Mouse (Mus musculus): ENCODE measurements around the gene Nol11. TPM values are rescaled to one million over a fixed set of nuclear protein-coding genes. Genes with fewer than 3 reads are reported as not detected.
"Not testable (repeated sequence)": the region's sequence is repeated elsewhere in the genome, so short reads cannot be mapped to it uniquely, and the experiment has no call there.

Gene Nol11
- polyA plus RNA-seq, 1 experiment from 2014 or later, result 46.1 TPM

DNA sequence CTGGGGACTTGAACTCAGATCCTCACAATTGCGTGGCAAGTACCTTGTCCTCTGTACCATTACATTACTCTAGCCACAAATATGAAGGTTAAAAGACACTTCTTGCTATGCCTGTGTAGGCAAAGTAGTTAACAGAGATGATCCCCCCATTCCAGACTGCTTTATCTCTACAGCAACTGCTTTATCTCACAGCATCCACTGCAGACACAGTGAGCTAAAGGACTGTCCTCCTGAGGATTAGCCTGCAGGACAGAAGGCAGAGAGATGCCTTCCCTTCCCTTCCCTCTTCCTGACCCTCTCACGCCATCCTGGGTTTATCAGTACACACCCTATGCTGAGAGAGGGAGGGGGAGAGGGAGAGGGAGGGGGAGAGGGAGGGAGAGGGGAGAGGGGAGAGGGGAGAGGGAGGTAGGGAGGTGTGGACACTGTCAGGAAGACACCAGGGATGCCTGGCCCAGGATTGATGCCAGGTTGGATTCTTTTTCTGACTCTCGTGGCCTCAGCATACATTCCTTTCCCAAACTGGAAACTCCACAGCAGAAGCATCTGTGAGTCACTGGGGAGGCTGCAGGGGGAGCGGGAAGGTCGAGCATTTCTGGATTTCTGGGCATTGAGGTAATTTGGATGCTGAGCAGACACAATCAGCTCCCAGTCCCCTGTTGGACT is 32.1 kb downstream of the Nol11 start:
- DNase-seq (ENCODE audit: low spot score), result no peak

DNA sequence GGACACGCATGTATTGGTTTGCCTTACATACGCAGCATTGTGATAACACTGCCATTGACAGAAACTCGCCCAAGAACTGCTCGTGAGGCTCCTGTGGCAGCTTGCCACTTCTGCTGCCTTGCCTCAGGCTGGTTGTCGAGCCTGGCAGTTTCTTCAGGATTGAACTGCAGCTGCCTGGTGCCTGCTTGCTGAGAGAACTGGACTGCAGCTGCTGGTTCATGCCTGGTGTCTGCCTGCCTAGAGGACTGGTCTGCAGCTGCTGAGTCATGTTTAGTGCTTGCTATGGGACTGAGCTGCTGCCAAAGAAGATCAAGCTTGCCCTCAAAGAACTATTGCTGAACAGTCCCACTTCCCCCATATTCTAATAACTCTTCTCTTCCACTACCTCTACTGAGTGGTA is 33.9 kb downstream of the Nol11 start:
- no peak for DNase-seq (ENCODE audit: low spot score)

- no peak for DNase-seq (ENCODE audit: low spot score)
These were observed 34.8 kb downstream of the Nol11 start for GRCm38 (mm10) chr11:107154431-107154830.

DNA sequence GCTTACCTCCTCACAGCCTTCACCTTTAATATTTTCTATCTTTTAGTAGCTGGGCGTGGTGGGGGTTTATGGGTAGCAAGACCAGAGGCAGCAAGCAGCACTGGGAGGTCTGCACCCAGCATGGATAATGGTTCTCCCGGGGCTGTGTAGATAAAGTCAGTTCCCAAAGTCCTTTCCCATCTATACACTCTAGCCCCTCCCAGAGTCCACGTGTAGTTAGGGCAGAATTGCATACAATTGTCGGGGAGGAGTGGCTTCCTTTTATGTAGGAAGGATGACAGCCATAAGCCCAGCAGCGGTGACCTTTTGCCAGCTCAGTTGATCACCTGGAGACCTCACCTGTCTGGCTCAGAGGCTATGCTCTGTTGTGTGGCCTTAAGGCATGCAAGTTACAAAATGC is 35.5 kb downstream of the Nol11 start:
- DNase-seq (ENCODE audit: low spot score), result no peak

- peak; percentile 61 for DNase-seq (ENCODE audit: low spot score)
These were observed 37.4 kb downstream of the Nol11 start for GRCm38 (mm10) chr11:107151809-107152208.

DNA sequence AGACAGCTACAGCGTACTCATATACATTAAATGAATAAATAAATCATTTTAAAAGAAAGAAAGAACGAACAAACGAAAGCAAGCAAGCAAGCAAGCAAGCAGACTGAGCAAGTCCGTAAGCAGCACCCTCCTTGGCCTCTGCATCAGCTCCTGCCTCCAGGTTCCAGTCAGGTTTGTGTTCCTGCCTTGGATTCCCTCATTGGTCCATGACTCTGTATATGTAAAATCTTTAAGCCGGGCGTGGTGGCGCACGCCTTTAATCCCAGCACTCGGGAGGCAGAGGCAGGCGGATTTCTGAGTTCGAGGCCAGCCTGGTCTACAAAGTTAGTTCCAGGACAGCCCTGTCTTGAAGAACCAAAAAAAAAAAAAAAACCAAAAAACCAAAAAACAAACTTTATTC is 45.2 kb downstream of the Nol11 start:
- DNase-seq (ENCODE audit: low spot score), result not testable (repeated sequence)

GRCm38 (mm10) chr11:107142382-107142781 is 46.8 kb downstream of the Nol11 start:
- DNase-seq (ENCODE audit: low spot score), result no peak

- peak; percentile 83 for DNase-seq (ENCODE audit: low spot score)
These were observed 48.4 kb downstream of the Nol11 start for GRCm38 (mm10) chr11:107140756-107141155.

GRCm38 (mm10) chr11:107138633-107139032 is 50.5 kb downstream of the Nol11 start:
- peak; percentile 49 for DNase-seq (ENCODE audit: low spot score)

DNA sequence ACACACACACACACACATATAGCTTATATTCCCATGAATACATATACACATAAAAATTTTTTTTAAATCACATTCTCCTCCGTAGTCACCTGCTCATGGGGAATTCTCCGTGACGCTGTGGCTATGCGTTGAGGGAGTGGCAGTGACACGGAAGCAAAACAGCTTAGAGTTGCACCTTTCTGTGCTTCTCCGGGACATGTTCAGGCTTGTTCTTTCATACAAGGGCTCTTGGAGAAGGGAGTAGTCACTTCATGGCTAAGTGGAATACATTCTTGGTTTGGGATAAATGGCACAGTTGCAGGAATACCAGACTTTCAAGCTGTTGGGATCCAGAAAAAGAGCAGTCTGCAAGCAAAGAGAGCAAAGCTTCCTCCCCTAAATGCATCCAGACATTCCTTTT is 51.6 kb downstream of the Nol11 start:
- DNase-seq (ENCODE audit: low spot score), result no peak

DNA sequence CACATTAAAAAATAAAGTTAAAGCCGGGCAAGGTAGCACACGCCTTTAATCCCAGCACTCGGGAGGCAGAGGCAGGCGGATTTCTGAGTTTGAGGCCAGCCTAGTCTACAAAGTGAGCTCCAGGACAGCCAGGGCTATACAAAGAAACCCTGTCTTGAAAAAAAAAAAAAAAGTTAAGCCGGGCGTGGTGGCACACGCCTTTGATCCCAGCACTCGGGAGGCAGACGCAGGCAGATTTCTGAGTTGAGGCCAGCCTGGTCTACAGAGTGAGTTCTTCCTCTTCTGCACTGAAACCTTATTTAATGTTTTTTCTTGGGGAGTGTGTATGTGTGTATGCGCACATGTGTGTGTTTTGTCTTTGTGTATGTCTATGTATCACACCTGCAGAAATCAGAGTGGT is 52.7 kb downstream of the Nol11 start:
- not testable (repeated sequence) for DNase-seq (ENCODE audit: low spot score)

DNA sequence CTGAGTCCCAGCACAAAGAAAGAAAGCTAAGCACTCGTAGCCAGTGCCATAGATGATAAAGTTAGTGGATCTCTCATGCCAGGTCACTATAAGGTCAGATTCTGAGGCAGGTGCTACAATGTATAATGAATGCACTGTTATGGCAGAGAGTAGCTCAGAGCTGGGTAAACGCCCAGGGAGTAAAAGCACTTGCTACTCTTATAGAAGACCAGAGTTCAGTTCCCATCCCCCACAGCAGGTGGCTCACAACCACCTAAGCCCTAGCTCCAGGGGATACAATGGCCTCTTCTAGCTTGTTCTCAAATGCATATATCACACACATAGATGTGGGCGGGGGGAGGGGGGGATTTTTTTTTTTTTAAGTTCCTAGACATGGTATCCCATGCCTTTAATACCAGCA is 53.4 kb downstream of the Nol11 start:
- peak; percentile 75 for DNase-seq (ENCODE audit: low spot score)

DNA sequence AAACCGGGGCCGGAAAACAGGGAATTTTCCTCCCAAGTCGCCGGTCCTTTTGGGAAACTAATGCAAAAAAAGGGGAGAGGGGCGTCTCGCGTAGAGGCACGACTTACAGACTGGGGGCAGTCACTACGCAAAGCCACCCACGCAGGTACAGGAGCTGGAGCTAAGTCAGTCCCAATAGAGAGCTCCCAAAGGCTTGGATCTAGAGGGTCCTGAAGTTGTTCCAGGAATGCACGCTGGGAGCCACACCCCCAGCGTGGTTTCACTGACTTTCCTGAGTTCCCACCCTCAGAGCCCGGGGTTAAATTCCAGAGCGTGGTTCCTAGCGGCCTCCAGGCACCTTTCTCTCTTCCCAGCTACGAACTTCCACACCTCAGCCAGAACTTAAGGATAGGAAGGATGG is 56.8 kb downstream of the Nol11 start:
- DNase-seq (ENCODE audit: low spot score), result no peak

- peak; percentile 92 for DNase-seq (ENCODE audit: low spot score)
These were observed 57.3 kb downstream of the Nol11 start, which contains the start of gene Bptf for GRCm38 (mm10) chr11:107131749-107132421. TSS of gene Bptf (minus strand) at chr11:107132127.

DNA sequence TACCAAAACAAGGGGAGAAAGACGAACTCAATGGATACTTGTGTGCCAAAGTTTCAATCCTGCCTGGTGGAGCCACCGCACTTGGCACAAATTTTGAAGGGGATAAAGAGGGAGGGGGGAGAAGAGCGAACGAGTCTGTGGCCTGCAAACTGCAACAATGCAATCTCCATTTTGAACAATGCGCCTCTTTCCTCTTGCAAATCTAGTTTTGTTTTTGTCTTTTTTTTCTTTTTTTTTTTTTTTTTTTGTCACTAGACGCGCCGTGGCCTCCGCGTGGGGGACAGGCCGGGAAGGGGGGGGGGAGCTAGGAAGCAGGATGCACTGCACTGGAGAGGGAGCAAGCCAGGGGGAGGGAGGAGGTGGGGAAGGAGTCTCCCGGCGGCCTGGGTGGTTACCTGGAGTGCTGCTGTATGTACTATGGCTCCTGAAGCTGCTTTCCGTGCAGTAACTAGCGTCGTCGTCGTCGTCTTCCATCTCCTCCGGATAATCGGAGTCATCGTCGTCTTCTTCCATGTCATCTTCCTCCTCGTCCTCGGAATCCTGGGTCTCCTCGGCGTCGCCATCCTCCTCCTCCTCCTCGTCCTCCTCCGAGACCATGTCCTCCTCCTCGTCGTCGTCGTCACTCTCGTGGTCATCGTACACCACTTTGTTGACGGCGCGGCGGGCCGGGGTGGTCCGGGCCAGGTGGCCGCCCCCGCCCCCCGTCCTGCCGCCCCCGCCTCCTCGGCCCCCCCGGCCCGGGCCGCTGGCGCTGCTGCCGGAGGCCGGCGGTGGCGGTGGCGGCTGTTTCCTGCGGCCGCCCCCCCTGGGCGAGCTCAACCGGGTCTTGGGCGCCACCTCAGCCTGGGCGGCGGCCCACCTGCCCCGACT is 58.1 kb downstream of the Nol11 start:
- DNase-seq (ENCODE audit: low spot score), result peak; percentile 69

GRCm38 (mm10) chr11:107130221-107130788 is 58.9 kb downstream of the Nol11 start:
- peak; percentile 46 for DNase-seq (ENCODE audit: low spot score)

- no peak for DNase-seq (ENCODE audit: low spot score)
These were observed 59.5 kb downstream of the Nol11 start for GRCm38 (mm10) chr11:107129641-107130040.

DNA sequence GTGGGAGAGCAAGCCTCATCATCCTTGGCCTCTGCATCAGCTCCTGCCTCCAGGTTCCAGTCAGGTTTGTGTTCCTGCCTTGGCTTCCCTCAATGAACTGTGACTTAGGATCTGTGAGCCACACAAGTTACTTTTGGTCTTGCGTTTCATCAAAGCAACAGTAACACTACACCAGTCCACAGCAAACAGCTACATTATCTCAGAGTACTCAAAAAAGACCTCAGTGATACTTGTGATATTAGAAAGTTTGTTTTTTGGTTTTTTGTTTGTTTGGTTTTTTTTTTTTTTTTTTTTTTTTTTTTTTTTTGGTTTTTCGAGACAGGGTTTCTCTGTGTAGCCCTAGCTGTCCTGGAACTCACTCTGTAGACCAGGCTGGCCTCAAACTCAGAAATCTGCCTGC is 62.5 kb downstream of the Nol11 start:
- not testable (repeated sequence) for DNase-seq (ENCODE audit: low spot score)

DNA sequence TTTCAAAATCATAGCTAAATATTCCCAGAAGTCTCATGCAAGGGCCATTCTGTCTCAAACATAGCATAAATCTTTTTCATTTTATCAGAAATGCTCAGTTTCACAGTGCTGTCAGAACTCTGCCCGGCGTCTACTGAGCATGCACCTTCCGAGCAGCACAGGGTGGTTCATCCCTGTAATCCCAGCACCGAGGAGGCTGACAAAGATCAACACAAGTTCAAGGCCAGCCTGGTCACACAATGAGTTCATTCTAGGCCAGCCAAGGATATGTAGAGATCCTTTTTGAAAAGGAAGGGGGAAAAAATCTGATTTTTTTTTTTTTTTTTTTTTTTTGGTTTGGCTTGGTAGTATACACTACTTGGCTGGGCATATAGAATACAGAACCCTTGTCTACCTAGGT is 64.2 kb downstream of the Nol11 start:
- DNase-seq (ENCODE audit: low spot score), result no peak

DNA sequence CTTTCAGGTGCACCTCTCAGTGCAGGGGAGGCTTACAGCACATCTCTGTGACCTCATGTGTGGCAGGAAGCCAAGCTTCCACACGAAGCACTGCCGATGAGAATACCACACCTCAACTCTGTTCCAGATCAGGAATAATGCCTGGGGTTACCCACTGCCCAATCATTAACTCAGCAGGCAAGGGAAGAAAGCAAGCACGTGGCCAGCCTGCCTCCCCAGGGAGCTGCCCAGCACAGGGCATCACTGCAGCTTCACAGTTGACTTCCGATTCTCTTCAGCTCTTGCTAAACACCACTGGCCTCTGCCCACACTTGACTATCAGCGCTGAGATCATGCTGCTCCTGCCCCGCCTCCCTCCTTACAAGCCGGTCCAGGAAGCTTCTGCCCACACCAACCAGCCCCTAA is 64.9 kb downstream of the Nol11 start:
- no peak for DNase-seq (ENCODE audit: low spot score)

DNA sequence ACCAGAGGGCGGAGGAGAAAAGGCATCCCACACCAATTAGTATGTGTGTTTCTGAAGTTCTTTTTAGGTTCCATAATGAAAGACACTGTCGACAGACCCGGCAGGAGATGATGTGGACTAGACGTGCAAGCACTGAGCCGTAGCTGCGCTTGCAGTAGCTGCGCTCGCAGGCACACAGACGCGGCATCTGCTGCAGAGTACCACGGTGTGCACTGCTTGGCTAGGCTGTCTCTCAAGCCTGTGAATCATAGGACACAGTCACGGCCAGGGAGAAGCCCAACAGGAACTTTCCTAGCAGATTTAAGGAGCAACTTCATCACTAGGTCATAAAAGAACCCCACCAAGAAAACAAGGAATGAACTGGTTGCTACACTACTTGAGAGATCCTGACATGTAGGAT is 71.4 kb downstream of the Nol11 start:
- no peak for DNase-seq (ENCODE audit: low spot score)
